Mouse (Mus musculus): ENCODE measurements at regions not wholly inside any gene's neighbourhood (a gene's known extent, or its start where the extent isn't known, plus 50 kb on each side); places are given as distances from the start of the nearest gene placed in this dataset.

DNA sequence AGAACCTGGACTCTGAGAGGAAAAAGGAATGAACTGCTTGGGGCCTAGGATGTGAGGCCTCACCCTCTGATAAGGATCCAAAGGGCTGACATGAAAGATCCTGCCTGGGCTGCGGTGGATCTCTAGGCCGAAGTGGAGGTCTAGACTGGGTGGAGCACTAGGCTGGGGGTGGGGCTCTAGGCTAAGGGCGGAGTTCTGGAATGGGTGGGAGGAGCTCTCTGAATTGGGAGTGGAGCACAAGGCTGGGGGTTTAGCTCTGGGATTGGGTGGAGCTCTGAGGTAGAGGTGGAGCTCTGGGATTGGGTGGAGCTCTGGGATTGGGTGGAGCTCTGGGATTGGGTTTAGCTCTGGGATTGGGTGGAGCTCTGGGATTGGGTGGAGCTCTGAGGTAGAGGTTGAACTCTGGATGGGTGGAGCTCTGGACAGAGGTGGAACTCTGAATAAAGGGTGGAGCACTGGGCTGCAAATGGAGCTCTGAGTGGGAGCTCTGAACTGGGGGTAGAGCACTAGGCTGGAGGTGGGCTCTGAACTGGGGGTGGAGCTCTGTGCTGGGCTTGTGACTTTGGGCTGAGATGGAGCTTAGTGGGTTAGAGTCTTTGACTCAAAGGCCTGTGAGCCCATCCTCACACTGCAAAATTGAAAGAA lies 92.3 kb upstream of the Castor2 start:
- DNase-seq (ENCODE audit: extremely low read depth) = no peak
- Histone ChIP-seq H3K27me3 (replicated peaks) (no peaks in the 10 kb centered on the region), H3K9me3 (replicated peaks; ENCODE audit: low read length) (peaks cover 2% of the 10 kb centered on the region), H3K36me3 (replicated peaks in 1 of 2; ENCODE audit: control insufficient read depth in 1 of 2, insufficient read depth in 1 of 2, low read length in 1 of 2) (no peaks in the 10 kb centered on the region), H3K4me2 (ENCODE audit: insufficient read depth, low read depth, poor library complexity, severe bottlenecking) (no peak overlapping the region), H3K27ac (ENCODE audit: insufficient read depth, low read depth) (no peak overlapping the region), H3K4me3 (replicated peaks in 1 of 3; ENCODE audit: low read depth in 2 of 3, low read length in 2 of 3, poor library complexity in 1 of 3) (no peak overlapping the region), H3K4me1 (ENCODE audit: control insufficient read depth in 1 of 2, insufficient read depth in 2 of 2) (no peaks in the 10 kb centered on the region), H3K79me2 (replicated peaks; ENCODE audit: control insufficient read depth, extremely low read depth, insufficient read depth, poor library complexity, severe bottlenecking) (no peaks in the 10 kb centered on the region), H3K9ac (ENCODE audit: insufficient read depth, low read depth) (no peak overlapping the region)
- dilution Hi-C loops (cut with MboI; ENCODE audit: extremely low pct_ligation_motif_present, extremely low pct_unique_long_range_greater_than_20kb, low sequenced_read_pairs) = no loop called here
- TF ChIP-seq RAD21 (IDR thresholded peaks at IDR 0.05; ENCODE audit: low read depth, low read length) (no peak), IRF4 (IDR thresholded peaks at IDR 0.05; ENCODE audit: low read depth, low read length) (no peak), PAX5 (IDR thresholded peaks at IDR 0.05; ENCODE audit: low read length) (no peak)
- in situ Hi-C loops (cut with MboI; ENCODE audit: low pct_ligation_motif_present, low pct_unique_long_range_greater_than_20kb, low sequenced_read_pairs) = no loop called here

DNA sequence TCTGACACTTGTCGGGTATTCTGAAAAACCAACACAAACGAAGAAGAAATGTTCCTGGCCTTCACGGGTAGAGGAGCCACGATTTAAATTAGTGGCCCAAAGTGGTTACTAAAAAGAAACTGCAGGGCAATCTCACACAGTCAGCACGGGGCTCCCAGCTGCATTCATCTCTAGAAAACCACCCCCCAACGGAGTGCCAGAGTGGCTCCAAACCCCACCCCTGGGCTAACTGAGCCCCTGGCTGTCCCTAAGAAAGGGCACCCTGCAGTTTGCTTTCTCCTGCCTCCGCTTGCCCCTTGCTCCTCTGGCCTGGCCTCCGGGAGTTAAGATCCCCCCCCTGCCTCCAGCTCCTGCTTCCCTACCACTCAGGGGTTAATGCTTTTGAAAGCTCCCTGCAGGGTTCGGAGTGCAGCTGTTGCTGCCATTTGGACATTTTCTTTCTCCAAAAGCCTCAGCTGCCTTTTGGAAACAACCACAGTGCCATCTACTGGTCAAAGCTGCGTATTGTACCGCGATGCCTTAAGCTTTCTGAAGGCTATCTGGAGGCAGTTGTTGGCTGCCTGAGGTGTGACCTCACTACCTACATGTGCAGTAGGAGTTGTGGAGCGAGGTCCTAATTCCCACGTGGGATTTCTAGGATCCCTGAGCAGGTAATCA lies 92.9 kb upstream of the Castor2 start:
- dilution Hi-C loops (cut with MboI; ENCODE audit: extremely low pct_ligation_motif_present, extremely low pct_unique_long_range_greater_than_20kb, low sequenced_read_pairs) (no loop called here), in situ Hi-C loops (cut with MboI; ENCODE audit: low pct_ligation_motif_present, low pct_unique_long_range_greater_than_20kb, low sequenced_read_pairs) (no loop called here)
- Histone ChIP-seq H3K79me2 (replicated peaks; ENCODE audit: control insufficient read depth, extremely low read depth, insufficient read depth, poor library complexity, severe bottlenecking) (no peaks in the 10 kb centered on the region), H3K4me2 (ENCODE audit: insufficient read depth, low read depth, poor library complexity, severe bottlenecking) (no peak overlapping the region), H3K4me1 (ENCODE audit: control insufficient read depth in 1 of 2, insufficient read depth in 2 of 2) (no peaks in the 10 kb centered on the region), H3K36me3 (replicated peaks in 1 of 2; ENCODE audit: control insufficient read depth in 1 of 2, insufficient read depth in 1 of 2, low read length in 1 of 2) (no peaks in the 10 kb centered on the region), H3K9ac (ENCODE audit: insufficient read depth, low read depth) (no peak overlapping the region), H3K27me3 (replicated peaks) (no peaks in the 10 kb centered on the region), H3K9me3 (replicated peaks; ENCODE audit: low read length) (peaks cover 2% of the 10 kb centered on the region), H3K27ac (ENCODE audit: insufficient read depth, low read depth) (no peak overlapping the region), H3K4me3 (replicated peaks in 1 of 3; ENCODE audit: low read depth in 2 of 3, low read length in 2 of 3, poor library complexity in 1 of 3) (no peak overlapping the region)
- TF ChIP-seq POLR2AphosphoS2 (IDR thresholded peaks at IDR 0.05; ENCODE audit: low read depth, low read length) = no peak
- peak; percentile 64 to 72 for TF ChIP-seq CTCF (conservative IDR thresholded peaks at IDR 0.05 in 1 of 2, IDR thresholded peaks at IDR 0.05 in 1 of 2; ENCODE audit: low read depth in 2 of 2, low read length in 2 of 2)
- no peak for TF ChIP-seq E2F4 (IDR thresholded peaks at IDR 0.05; ENCODE audit: insufficient replicate concordance, low read depth, low read length)
- no peak for TF ChIP-seq SIN3A (IDR thresholded peaks at IDR 0.05; ENCODE audit: low read length)
- TF ChIP-seq MEF2A (IDR thresholded peaks at IDR 0.05; ENCODE audit: borderline replicate concordance, low read depth, low read length) = no peak
- TF ChIP-seq GABPA (IDR thresholded peaks at IDR 0.05; ENCODE audit: insufficient replicate concordance, low read depth, low read length) = no peak
- TF ChIP-seq IRF4 (IDR thresholded peaks at IDR 0.05; ENCODE audit: low read depth, low read length) = no peak
- TF ChIP-seq RAD21 (IDR thresholded peaks at IDR 0.05; ENCODE audit: low read depth, low read length) = peak; percentile 74
- TF ChIP-seq ZNF384 (IDR thresholded peaks at IDR 0.05; ENCODE audit: low read depth, low read length) = no peak
- TF ChIP-seq ZMIZ1 (IDR thresholded peaks at IDR 0.05; ENCODE audit: low read depth, low read length) = no peak
- no peak for TF ChIP-seq EP300 (IDR thresholded peaks at IDR 0.05; ENCODE audit: low read length)
- TF ChIP-seq MAX (IDR thresholded peaks at IDR 0.05; ENCODE audit: low read length) = no peak
- no peak for TF ChIP-seq ZKSCAN1 (IDR thresholded peaks at IDR 0.05; ENCODE audit: borderline replicate concordance, low read depth, low read length)
- no peak for TF ChIP-seq CHD2 (IDR thresholded peaks at IDR 0.05; ENCODE audit: low read length)
- TF ChIP-seq RCOR1 (conservative IDR thresholded peaks at IDR 0.05; ENCODE audit: low read depth, low read length) = no peak
- TF ChIP-seq POLR2A (IDR thresholded peaks at IDR 0.05; ENCODE audit: low read depth, low read length) = no peak
- no peak for TF ChIP-seq MAZ (IDR thresholded peaks at IDR 0.05; ENCODE audit: low read depth, low read length)
- TF ChIP-seq KAT2A (IDR thresholded peaks at IDR 0.05; ENCODE audit: insufficient replicate concordance, low read length) = no peak
- TF ChIP-seq MAFK (IDR thresholded peaks at IDR 0.05; ENCODE audit: insufficient replicate concordance, low read length) = no peak
- peak; percentile 47 for TF ChIP-seq SMC3 (IDR thresholded peaks at IDR 0.05; ENCODE audit: low read depth, low read length)
- no peak for TF ChIP-seq UBTF (IDR thresholded peaks at IDR 0.05; ENCODE audit: low read depth, low read length)
- no peak for TF ChIP-seq ETS1 (conservative IDR thresholded peaks at IDR 0.05; ENCODE audit: low read depth, low read length)
- no peak for TF ChIP-seq BHLHE40 (IDR thresholded peaks at IDR 0.05; ENCODE audit: low read depth, low read length)
- no peak for TF ChIP-seq ELF1 (IDR thresholded peaks at IDR 0.05; ENCODE audit: low read depth, low read length)
- TF ChIP-seq MYC (IDR thresholded peaks at IDR 0.05; ENCODE audit: low read depth, low read length) = no peak
- peak; percentile 65 for DNase-seq (ENCODE audit: extremely low read depth)

Measured in CH12.LX (cell line).